Mouse (Mus musculus) ovary, adult 18-20 months (tissue): Measurements from ENCODE around the gene Prl3b1.

Experiments used
- DNase-seq: peaks from one replicate; pipeline ENCODE4 v3.0.0; 2022; ENCODE audit warnings: low spot score, mixed read lengths

The Prl3b1 gene

GRCm38 (mm10) chr13:27241547-27241946, at the start of gene Prl3b1:
TSS of gene Prl3b1 (plus strand) at chr13:27241847.
- no peak for DNase-seq

GRCm38 (mm10) chr13:27196359-27196758, 45.3 kb upstream of the Prl3b1 start, which contains the start of gene Prl3c1:
TSS of gene Prl3c1 (plus strand) at chr13:27196659.
- DNase-seq, result no peak

- no peak for DNase-seq
These were observed 17.5 kb downstream of the Prl3b1 start, which contains the start of gene Prl3a1 for GRCm38 (mm10) chr13:27259136-27259535. TSS of gene Prl3a1 (plus strand) at chr13:27259436.
